Mouse (Mus musculus) intestine, embryonic 14.5 days (tissue): Measurements from ENCODE around the gene Hexim1. TPM values are rescaled to one million over a fixed set of nuclear protein-coding genes. Genes with fewer than 3 reads are reported as not detected.

ENCODE experiments used
- ATAC-seq: fragments of 200-750 bp; cut with Nextera tagmentation; replicated peaks from 2 replicates; pipeline ENCODE4 v1.8.0; 2017; ENCODE audit warnings: low read depth, moderate number of reproducible peaks, moderate TSS enrichment, moderate library complexity; ENCODE audit not compliant: low FRiP score, low TSS enrichment
- DNase-seq: peaks from one replicate; pipeline ENCODE4 v3.0.0-alpha.2; 2018; ENCODE audit warnings: low spot score
- H3K27ac ChIP-seq: fragments of 300-500 bp; sonication (generic); 2 replicates; pipeline ENCODE4 v1.5.1; 2014; ENCODE audit warnings: low read depth, mild to moderate bottlenecking, control low read depth
- H3K27me3 ChIP-seq: fragments of 300-500 bp; sonication (generic); replicated peaks from 2 replicates; pipeline ENCODE4 v1.6.1; 2014; ENCODE audit warnings: low read length, control low read depth; ENCODE audit not compliant: control insufficient read depth, insufficient read depth
- H3K36me3 ChIP-seq: fragments of 300-500 bp; sonication (generic); 2 replicates; pipeline ENCODE4 v1.6.1; 2014; ENCODE audit warnings: low read length, control low read depth; ENCODE audit not compliant: control insufficient read depth, insufficient read depth
- H3K4me1 ChIP-seq: fragments of 300-500 bp; sonication (generic); replicated peaks from 2 replicates; pipeline ENCODE4 v1.6.1; 2014; ENCODE audit warnings: low read length, control low read depth, mixed read lengths; ENCODE audit not compliant: control insufficient read depth, insufficient read depth
- H3K4me2 ChIP-seq: fragments of 300-500 bp; sonication (generic); 2 replicates; pipeline ENCODE4 v1.6.1; 2014; ENCODE audit warnings: low read length
- H3K4me3 ChIP-seq: fragments of 300-500 bp; sonication (generic); 2 replicates; pipeline ENCODE4 v1.5.1; 2014; ENCODE audit warnings: low read depth, low read length, control low read depth, mixed read lengths
- H3K9ac ChIP-seq: fragments of 300-500 bp; sonication (generic); 2 replicates; pipeline ENCODE4 v1.6.1; 2014; ENCODE audit warnings: mild to moderate bottlenecking, low read length
- H3K9me3 ChIP-seq: fragments of 300-500 bp; sonication (generic); 2 replicates; pipeline ENCODE4 v1.6.1; 2016; ENCODE audit warnings: low read length, control low read depth; ENCODE audit not compliant: control insufficient read depth
- WGBS: fragments of 180-500 bp; shearing (Covaris S2); extraction: QIAGEN DNeasy Blood & Tissue Kit; methylation state at CpG from one replicate; pipeline ENCODE4 v1.1.7; 2014; 5-methylcytosine and 5-hydroxymethylcytosine counted together
- polyA plus RNA-seq: library from polyadenylated mRNA; unstranded; fragments of >200 nt; fragmentation: Nextera tagmentation; extraction: Ambion mirVana; gene quantifications from 2 replicates; pipeline ENCODE4 v1.2.1, GENCODE M21; 2014

The Hexim1 gene
- 6.8 and 6.9 TPM in 2 replicates for polyA plus RNA-seq

- Histone ChIP-seq H3K36me3 (no peaks in the 10 kb centered on the region), H3K27me3 (no peaks in the 10 kb centered on the region), H3K4me1 (peaks cover 20% of the 10 kb centered on the region), H3K4me3 (peak within 1 kb of the TSS; percentile 75), H3K9me3 (no peaks in the 10 kb centered on the region), H3K4me2 (peak within 1 kb of the TSS; percentile 83), H3K9ac (peak within 1 kb of the TSS; percentile 86), H3K27ac (peak within 1 kb of the TSS; percentile 93)
- peak; percentile 99 for DNase-seq
- WGBS, result under 1% methylated on average over 52 of the region's 53 CpGs
- peak; percentile 92 for ATAC-seq
Measured at GRCm38 (mm10) chr11:103116008-103116818, at the start of gene Hexim1. Gene Hexim1, plus strand, starts transcription at chr11:103116231.

GRCm38 (mm10) chr11:103067051-103067361 is 49.0 kb upstream of the Hexim1 start:
- H3K9ac ChIP-seq, result no peak overlapping the region
- H3K4me3 ChIP-seq, result no peak overlapping the region
- 95% methylated on average over 6 of the region's 6 CpGs for WGBS
- no peak overlapping the region for H3K4me2 ChIP-seq
- no peak for ATAC-seq
- H3K9me3 ChIP-seq, result no peaks in the 10 kb centered on the region
- no peak for DNase-seq
- H3K36me3 ChIP-seq, result peaks cover 80% of the 10 kb centered on the region
- H3K4me1 ChIP-seq, result no peaks in the 10 kb centered on the region
- H3K27me3 ChIP-seq, result no peaks in the 10 kb centered on the region
- H3K27ac ChIP-seq, result no peak overlapping the region

- no peaks in the 10 kb centered on the region for H3K4me1 ChIP-seq
- DNase-seq (no peak), ATAC-seq (no peak)
- peaks cover 76% of the 10 kb centered on the region for H3K36me3 ChIP-seq
- WGBS, result 72% methylated on average over 8 of the region's 8 CpGs
- H3K27ac ChIP-seq, result no peak overlapping the region
- H3K4me3 ChIP-seq, result no peak overlapping the region
- no peak overlapping the region for H3K9ac ChIP-seq
- H3K9me3 ChIP-seq, result no peaks in the 10 kb centered on the region
- H3K4me2 ChIP-seq, result no peak overlapping the region
- no peaks in the 10 kb centered on the region for H3K27me3 ChIP-seq
Measured at GRCm38 (mm10) chr11:103067457-103068001, 48.5 kb upstream of the Hexim1 start.

GRCm38 (mm10) chr11:103068272-103068671 is 47.8 kb upstream of the Hexim1 start:
- WGBS, result 91% methylated on average over 4 of the region's 4 CpGs
- DNase-seq (no peak), ATAC-seq (no peak)
- Histone ChIP-seq H3K4me3 (no peak overlapping the region), H3K27me3 (no peaks in the 10 kb centered on the region), H3K36me3 (peaks cover 72% of the 10 kb centered on the region), H3K27ac (no peak overlapping the region), H3K4me2 (no peak overlapping the region), H3K4me1 (no peaks in the 10 kb centered on the region), H3K9me3 (no peaks in the 10 kb centered on the region), H3K9ac (no peak overlapping the region)

- H3K27ac ChIP-seq, result no peak overlapping the region
- no peaks in the 10 kb centered on the region for H3K27me3 ChIP-seq
- ATAC-seq (no peak), DNase-seq (no peak)
- H3K4me1 ChIP-seq, result no peaks in the 10 kb centered on the region
- no peak overlapping the region for H3K4me2 ChIP-seq
- WGBS, result 96% methylated on average over 11 of the region's 11 CpGs
- H3K9ac ChIP-seq, result no peak overlapping the region
- peaks cover 66% of the 10 kb centered on the region for H3K36me3 ChIP-seq
- H3K4me3 ChIP-seq, result no peak overlapping the region
- no peaks in the 10 kb centered on the region for H3K9me3 ChIP-seq
Measured at GRCm38 (mm10) chr11:103068884-103069283, 47.1 kb upstream of the Hexim1 start.

- H3K9me3 ChIP-seq, result no peaks in the 10 kb centered on the region
- ATAC-seq (no peak), DNase-seq (no peak)
- no peaks in the 10 kb centered on the region for H3K27me3 ChIP-seq
- H3K36me3 ChIP-seq, result peaks cover 58% of the 10 kb centered on the region
- no peak overlapping the region for H3K27ac ChIP-seq
- H3K4me3 ChIP-seq, result no peak overlapping the region
- H3K4me1 ChIP-seq, result no peaks in the 10 kb centered on the region
- no peak overlapping the region for H3K4me2 ChIP-seq
- 97% methylated on average over 2 of the region's 2 CpGs for WGBS
- H3K9ac ChIP-seq, result no peak overlapping the region
Measured at GRCm38 (mm10) chr11:103069731-103070130, 46.3 kb upstream of the Hexim1 start.

- no peak overlapping the region for H3K4me3 ChIP-seq
- DNase-seq (no peak), ATAC-seq (no peak)
- no peaks in the 10 kb centered on the region for H3K27me3 ChIP-seq
- no peak overlapping the region for H3K4me2 ChIP-seq
- WGBS, result 94% methylated on average over 10 of the region's 10 CpGs
- H3K9me3 ChIP-seq, result no peaks in the 10 kb centered on the region
- no peak overlapping the region for H3K27ac ChIP-seq
- H3K9ac ChIP-seq, result no peak overlapping the region
- H3K36me3 ChIP-seq, result peaks cover 53% of the 10 kb centered on the region
- H3K4me1 ChIP-seq, result no peaks in the 10 kb centered on the region
Measured at GRCm38 (mm10) chr11:103070322-103070880, 45.6 kb upstream of the Hexim1 start.

GRCm38 (mm10) chr11:103073671-103074070 is 42.4 kb upstream of the Hexim1 start:
- Histone ChIP-seq H3K9me3 (no peaks in the 10 kb centered on the region), H3K4me1 (no peaks in the 10 kb centered on the region), H3K9ac (no peak overlapping the region), H3K36me3 (peaks cover 20% of the 10 kb centered on the region), H3K27me3 (no peaks in the 10 kb centered on the region), H3K27ac (no peak overlapping the region), H3K4me3 (no peak overlapping the region), H3K4me2 (no peak overlapping the region)
- DNase-seq (no peak), ATAC-seq (no peak)
- 81% methylated on average over 7 of the region's 7 CpGs for WGBS
